Mouse (Mus musculus): ENCODE data around the gene Lgr4.

Lgr4 gene

DNA sequence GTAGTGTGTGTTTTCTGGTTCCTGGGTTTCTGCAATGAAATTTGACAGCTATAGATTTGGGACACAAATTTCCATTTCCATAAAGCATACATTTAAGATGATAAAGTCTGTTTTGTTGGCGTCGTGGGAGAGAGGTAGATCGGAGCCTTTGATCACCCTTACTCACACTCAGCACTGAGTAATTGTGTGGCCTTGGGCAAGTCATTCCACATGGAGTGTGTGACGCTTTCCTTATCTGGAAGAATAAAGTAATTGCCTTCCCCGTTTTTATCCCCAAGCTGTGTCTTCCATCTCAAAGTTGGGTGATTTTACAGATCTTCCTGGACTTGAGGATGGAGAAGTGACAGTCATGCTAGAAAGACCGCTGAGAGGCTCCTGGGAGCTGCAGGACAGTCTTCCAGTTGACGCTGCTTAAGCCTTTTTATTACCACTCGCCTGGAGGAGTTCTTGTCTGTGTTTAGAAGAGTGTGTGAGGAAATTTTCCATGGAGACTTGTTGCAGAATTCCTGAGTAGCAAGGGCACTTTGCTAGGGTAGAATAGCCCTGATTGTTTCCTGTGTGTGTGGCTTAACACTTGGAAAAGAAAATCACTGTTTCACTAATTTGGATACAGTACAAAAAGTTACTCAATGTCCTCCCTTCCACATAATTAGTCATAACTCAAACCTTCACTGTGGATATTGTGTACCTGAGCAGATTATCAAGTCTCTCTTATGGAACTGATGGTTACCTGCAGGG, 4.0 kb downstream of the Lgr4 start:
- no peak for DNase-seq (ENCODE audit: low spot score)

DNA sequence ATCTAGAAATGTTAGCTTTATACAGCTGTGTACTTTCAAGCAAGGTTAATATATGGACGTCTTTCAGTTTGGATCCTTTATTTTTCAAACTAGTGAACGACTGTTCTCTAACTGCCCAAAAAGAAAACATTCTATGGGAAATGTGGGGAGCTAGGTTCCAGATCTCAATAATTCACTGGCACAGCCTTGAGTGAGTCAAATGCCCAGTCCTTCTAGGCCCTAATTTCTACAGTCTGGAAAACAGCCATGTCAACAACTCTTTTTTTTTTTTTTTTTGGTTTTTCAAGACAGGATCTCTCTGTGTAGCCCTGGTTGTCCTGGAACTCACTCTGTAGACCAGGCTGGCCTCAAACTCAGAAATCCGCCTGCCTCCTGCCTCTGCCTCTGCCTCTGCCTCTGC, 4.9 kb downstream of the Lgr4 start:
- no peak for DNase-seq (ENCODE audit: low spot score)

DNA sequence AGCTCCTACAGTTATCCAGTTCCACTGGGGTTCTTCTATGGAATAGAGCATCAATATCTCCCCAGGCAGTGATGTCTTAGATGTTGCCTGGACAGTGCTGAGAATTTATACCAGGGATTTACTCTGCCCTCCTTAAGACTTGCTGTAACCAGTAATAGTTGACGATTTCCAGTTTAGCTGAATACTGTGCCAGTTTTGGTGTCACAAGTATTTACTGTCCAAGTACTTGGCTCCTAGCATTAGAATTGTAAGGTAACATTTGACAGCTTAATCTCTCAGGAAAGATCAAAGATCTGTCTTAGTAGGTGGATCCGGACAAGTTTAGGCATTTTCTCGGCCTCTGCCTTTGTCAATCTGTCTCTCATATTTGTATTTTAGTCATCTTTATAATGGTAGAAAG, 5.6 kb downstream of the Lgr4 start:
- DNase-seq (ENCODE audit: low spot score) = no peak

DNA sequence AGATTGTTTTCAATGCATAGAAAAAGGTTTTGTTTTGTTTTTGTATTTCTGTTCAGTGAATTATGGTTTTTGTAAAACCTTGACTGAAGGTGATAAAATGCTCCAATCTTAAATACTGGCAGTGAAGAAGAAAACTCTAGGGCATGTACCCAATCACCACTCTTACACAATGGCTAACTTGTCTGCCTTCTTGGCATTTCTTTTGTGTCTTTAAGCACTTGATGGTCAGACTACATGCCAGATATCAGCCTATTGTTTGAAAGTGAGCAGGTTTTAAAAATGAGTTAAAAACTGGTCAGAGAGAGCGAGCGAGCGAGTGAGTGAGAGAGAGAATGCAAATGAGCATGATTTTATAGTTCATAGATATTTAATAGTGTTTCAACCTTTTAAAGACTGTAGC, 6.5 kb downstream of the Lgr4 start:
- no peak for DNase-seq (ENCODE audit: low spot score)

DNA sequence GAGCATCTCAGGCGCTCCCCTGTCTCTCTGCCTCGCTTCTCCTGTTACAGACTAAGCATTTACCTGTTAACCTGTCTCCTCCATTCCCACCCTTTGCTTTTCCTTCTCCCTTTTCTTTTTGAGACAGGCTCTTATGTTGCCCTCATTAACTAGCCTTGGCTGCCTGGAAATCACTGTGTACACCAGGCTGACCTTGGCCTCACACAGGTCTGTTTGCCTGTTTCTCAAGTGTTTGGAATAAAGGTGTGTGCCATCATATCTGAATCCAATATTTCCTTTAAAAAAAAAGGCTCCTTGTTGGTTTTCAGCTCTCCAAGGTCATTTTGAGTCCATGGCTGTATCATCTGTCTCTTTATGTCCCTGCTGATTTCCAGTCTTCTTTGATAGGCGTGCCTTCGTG, 9.5 kb downstream of the Lgr4 start:
- DNase-seq (ENCODE audit: low spot score) = no peak

DNA sequence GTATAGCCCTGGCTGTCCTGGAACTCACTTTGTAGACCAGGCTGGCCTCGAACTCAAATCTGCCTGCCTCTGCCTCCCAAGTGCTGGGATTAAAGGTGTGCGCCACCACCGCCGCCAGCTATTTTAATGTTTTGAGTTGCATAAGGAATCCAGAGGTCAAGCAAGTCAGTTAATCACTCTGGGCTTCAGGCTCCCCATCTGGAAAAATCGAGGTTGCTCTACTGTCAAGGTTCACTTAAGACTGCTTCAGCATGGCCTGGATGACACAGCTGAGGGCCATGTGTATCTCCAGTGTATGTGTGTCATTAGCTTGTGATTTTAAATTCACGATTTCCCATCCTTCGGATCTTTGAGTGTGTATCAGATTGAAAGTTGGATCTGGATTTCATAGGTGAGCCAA, 10.0 kb downstream of the Lgr4 start:
- no peak for DNase-seq (ENCODE audit: low spot score)

DNA sequence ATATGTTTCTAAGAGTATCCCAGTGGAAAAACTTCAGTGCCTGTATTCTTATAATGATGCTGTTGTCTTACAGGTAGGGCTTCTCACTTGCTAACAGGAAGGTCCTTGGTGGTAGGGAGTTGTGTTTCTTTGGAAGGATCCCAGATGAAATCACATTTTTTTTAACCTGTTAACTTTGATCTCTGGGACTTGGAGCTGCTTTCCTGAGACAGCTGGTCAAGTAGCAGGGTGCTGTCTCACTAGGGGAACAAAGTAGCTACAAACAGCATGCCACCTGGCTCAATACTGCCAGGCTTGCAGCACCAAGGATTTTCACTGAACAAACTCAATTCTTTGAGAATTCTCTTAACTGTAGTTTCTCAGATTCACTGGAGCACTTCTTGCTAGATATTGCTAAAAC, 10.4 kb downstream of the Lgr4 start:
- DNase-seq (ENCODE audit: low spot score) = no peak

DNA sequence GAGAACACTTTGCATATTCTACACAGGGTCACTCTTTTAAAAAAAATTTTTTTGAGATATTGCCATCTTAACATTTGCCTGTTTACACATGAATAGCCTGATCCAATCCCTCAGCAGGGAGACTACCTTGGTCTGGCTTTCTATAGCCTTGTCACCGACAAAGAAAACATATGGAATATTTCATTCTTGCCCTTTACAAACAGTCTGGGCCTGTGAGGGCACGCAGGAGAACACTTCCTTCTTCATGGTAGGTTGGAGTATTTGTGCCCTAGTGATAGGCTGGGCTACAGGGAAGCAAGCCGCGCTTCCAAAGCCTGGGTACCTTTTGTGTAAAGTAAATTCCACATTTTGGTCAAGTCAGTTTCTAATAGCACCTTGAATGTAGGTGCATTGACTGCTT, 11.3 kb downstream of the Lgr4 start:
- no peak for DNase-seq (ENCODE audit: low spot score)

DNA sequence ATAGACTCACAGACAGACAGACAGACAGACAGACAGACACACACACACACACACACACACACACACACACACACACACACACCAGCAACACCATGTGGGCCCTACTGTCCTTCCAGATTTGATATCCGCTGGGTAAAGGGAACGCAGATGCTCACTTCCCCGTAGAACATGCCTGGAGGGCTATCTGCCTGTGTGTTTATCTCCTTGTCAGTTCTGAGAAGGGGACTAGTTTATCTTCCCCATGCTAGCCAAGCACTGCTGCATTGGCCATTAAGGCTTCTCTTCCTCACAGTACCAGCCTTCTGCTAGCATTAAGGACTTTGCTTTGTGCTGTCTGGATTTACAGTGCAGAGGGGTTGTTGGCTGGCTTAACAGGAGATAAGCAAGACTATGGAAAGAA, 11.8 kb downstream of the Lgr4 start:
- DNase-seq (ENCODE audit: low spot score) = no peak

DNA sequence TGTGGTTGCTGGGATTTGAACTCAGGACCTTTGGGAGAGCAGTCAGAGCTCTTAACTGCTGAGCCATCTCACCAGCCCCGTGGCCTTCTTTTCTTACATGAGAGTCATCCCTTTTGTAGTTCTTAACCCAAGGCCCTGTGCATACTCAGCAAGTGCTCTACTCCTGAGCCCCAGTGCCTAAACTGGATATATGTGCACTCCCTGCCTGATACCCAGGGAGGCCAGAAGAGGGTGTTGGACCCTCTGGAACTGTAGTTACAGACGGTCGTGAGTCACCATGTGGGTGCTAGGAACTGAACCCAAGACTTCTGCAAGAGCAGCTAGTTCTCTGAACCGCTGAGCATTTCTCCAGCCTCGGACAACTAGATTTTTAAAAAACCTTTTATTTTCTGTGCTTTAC, 12.9 kb downstream of the Lgr4 start:
- no peak for DNase-seq (ENCODE audit: low spot score)

DNA sequence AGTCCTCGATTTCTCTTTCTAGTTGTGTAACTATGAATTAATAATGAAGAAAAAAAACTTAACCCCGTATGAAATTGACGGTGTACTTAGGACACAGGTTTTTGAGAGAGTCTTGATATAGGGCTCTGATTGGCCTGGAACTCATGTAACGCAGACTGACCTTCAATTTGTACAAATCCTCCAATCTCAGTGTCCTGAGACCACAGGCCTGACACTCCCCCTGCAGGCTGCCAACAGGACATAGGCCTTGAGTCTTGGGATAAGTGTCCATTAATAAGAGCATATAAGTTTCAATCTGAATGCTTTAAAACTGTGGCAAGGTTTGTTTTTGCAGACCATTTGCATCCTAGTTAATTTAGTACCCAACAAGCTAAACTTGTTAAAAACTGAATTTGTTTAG, 13.3 kb downstream of the Lgr4 start:
- DNase-seq (ENCODE audit: low spot score) = no peak

DNA sequence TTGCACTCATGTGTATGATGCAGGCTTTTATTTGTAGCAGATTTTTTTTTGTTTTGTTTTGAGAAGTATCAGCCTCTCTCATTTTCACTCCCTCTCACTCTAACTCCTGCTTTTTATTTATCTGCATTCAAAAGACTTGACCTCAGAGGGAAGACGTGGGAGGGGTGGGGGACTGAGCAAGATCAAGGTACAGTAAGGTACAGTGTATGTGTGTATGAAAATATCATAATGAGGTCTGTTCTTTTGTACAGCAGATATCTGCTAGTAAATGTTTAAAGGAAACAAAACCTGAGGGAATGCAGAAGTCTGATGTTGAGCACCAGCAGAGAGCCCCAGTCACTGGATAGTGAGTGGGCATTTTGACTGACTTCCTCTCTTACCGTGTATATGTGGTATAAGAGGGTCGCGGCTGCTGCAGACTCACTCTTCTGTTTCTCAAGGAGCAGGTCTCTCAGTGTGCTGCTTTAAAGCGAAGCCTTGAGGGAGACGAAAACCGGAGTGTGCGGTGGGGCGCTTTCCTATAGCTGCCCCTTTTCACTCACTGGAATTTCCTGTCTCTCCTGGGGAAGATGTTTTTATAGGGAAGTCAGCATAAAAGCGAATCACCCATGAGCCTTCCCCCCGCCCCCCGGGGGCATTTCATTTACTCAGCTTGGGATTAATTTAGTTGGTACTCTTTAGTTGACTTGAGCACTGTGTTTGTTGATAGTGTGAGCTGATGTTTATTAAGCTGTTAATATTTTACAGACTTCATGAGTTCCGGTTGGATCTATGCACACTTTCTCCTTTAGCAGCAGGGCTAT, 14.7 kb downstream of the Lgr4 start:
- no peak for DNase-seq (ENCODE audit: low spot score)

DNA sequence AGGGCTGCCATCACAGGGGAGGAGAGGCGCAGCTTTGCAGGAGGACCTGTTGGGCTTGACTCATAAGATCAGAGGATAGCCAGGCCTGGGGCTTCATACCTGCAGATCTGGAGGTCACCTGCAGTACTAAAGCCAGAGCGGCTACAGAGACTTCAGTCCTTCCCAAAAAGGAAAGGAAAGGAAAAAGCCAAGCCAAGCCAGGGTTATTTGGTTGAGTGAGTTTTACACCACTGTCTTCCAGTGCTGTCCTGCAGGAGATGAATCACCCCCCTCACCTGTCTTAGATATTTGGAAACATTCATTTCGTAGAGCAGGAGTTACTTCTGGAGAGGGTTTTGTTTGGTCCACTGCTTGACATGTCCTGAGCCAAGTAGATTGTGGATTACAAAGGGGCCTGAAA, 15.7 kb downstream of the Lgr4 start:
- DNase-seq (ENCODE audit: low spot score) = no peak

DNA sequence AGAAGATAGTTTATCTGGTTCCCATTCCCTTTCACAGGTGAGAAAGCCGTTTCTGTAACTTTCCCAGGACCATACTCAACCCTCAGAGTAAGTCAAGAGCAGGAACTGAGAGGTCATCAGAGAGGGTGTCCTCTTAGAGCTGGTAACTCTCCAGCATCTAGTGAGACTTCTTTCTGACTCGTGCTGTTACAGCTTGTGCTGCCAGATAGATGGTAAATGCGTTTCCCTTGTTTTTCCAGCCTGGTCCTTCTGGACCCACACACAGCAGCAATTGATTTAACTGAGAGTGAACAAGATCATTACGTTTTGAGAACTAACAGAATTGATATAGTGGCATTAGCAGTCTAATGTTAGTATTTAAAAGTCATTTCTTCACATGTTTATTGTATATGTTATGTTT, 16.6 kb downstream of the Lgr4 start:
- DNase-seq (ENCODE audit: low spot score) = no peak

DNA sequence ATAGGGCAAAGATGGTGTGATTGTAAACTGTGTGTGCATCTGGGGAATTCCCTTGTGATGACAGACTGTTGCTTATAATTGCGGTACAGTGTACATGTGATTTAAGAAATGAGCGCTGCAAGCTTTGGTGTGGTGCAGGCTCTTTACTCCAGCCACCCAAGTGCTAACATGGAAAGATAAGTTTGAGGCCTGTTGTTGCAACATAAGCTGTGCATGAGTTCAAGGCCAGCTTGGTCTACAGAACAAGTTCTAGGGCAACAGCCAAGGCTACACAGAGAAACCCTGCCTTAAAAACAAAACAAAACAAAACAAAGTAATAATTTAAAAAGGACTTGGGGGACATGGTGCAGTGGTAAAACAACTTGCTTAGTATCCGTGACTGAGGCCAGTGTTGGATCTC, 17.7 kb downstream of the Lgr4 start:
- no peak for DNase-seq (ENCODE audit: low spot score)

DNA sequence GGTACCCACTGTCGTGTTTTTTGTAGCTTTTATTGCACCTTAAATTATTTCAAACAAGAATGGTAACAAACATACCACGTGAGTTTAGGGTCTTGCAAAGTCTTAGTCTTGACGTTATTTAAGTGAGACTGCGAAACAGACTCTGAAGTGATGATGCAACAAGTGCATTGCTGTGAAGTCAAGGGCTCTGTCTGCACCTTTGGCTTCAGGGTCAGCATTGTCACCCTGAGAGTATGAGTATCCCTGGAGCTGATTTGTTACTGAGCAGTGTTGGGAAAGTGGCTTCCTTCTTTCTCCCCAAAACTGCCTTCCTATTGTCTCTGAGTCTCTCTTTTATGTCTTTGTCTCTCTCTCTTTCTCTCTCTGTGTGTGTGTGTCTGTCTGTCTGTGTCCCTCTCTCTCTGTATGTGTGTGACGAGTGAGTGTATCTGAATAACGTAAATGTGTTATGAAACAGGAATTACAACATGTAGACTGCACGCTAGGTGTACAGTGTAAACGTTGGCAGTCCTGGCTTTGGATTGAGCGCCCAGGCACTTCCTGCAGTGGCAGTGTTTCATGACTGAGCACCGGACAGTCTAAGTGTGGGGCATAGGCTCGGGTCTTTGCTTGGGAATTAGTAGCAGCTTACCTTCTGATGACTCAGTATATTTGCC, 18.4 kb downstream of the Lgr4 start:
- DNase-seq (ENCODE audit: low spot score) = no peak

DNA sequence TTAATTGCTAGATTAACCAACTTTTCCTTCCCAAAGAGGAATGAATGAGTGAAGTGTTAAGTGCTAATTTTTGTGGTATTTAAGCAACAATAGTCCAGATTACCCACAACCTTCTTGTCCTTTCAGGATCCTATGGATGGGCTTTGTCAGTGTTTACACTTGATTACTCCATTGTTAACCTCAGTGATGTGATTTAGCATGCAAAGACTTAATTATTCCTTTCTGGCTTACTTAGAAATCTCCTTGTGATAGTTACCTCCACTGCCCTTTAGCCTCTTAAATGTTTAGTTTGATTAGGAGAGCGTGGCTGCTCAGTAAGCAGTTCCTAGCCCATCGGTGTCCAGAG, 18.9 kb downstream of the Lgr4 start:
- no peak for DNase-seq (ENCODE audit: low spot score)

DNA sequence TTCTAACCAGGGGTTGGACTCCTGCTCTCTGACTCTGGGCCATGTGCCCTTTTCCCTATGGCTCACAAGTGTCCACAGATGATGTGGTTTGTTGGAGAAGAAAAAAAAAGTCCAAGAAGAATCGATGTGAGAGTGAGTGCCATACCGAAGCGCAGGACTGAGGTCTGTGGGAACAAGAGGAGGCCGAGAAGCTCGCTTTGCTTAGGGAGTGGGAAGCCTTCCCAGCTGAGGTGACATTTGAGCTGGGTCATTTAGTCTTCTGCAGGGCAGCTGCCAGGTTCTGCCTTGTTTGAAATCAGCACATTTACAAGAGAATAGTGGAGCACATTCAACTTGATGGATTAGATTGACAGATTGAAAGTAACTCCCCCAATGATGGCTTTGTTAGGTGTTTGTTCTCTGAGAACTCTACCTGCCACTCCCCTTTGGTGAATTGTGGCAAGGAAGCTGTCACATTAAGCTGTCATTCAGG, 24.6 kb downstream of the Lgr4 start:
- no peak for DNase-seq (ENCODE audit: low spot score)

DNA sequence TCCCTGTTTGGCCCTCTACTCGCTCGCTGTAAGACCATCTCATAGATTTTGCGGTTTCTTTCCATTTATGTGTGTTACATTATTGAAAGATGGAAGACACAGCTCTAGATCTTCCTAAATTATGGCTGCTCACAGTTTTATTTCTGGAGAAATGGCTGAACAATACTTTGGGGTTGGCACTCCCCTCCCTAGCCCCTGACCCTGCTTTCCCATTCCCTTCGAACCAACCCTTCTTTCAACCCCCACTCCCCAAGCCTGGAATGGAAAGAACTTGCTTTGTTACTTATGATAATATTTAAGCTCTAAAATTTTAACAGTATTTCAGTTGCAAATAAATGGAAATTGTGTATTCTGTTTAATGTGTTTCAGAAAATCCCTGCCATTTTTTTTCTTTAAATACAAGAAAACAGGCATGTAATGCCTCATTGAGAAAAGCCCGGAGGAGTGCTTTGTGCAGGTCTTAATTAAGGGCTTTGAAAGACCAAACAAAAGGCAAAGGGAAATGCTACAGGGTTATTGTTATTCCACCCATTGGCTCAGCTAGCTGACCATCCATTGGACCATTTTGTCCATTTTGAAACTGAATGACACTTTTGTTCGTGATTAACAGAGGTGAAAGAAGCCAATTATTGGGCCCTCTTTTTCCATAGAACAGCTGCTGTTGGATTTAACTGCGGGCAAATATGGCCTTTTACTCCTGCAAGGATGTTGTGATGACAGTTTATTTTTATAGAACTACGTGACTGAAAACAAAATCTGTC, 25.5 kb downstream of the Lgr4 start:
- no peak for DNase-seq (ENCODE audit: low spot score)

DNA sequence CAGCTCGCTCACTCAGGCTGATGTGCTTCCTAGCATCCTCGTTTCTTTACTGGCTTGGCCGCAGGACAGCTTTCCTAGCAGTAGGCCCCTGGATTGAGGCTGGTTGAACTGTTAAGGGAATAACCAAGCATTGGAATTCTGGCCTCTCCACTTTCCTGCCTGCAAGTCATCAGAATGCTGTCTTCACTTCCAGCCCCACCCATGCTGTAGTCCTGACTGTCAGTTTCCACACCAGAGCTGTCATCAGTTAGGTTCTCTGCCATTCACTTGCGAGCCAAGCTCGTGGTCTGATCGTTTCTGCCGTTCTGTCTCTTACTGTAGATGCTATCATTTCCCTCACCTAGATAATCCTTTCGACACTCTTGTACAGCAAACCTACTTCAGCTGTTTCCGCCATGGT, 27.5 kb downstream of the Lgr4 start:
- DNase-seq (ENCODE audit: low spot score) = no peak

DNA sequence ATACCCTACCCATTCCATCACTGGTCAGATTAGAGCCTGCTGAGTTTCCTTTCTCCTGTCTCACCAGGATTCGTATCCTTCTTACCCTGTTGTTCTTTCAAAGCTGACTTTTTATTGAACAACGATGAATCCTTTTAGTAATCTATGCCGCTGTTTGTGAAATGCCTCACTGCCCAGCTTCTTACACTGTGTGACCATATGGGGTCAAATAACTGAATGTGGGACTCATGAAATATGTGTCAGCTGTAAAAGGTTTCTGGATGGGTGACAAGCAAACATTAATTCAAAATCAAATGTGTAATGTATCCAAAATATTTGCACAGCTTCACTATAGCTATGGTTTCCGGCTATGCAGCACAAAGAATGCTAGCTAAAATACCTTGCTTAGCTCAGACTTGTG, 28.1 kb downstream of the Lgr4 start:
- DNase-seq (ENCODE audit: low spot score) = no peak

DNA sequence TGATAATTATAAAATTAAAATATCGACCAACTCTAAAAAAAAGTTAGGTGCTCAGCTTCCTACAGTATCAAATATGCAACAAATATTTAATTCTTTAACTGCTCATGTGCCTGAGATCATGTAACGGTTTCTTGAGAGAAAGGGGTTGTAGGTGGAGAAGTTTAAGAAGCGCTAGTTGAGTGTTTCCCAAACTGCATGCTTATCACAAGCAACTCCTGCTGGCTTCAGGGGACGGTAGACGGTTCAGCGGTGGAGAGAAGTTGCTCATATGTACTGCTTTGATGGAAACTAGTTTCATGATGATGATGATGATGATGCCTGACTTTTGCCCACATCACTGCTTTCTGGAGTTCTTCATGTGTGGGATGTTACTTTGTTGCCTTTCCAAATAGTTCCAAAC, 29.0 kb downstream of the Lgr4 start:
- no peak for DNase-seq (ENCODE audit: low spot score)

DNA sequence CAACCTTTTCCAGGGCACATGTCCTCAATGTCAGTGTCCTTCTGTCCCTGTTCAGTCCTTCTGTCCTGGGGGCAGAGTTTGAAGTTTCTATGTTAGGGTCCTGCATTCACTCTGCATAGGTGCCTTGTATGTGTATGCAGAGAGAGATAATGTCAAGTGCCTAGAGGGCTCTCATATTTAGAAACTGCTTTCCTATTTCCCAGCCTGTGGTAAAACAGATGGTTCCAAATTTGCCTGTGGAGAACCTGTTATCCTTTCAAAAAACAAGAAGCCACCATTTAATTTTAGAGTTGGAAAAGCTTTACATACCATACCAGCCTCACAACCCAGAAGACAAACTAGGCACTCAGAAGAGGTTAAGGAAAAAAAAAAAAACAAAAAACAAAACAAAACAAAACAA, 32.1 kb downstream of the Lgr4 start:
- DNase-seq (ENCODE audit: low spot score) = no peak

All from ovary, postnatal 14 days (tissue).